Mouse (Mus musculus): Measurements from ENCODE around the gene Parp8.

- TF ChIP-seq CTCF (IDR thresholded peaks at IDR 0.05; ENCODE audit: low read depth) = no peak
- no peak for TF ChIP-seq EP300 (IDR thresholded peaks at IDR 0.05; ENCODE audit: low read depth)
Measured at GRCm38 (mm10) chr13:116941280-116942015, 83.9 kb downstream of the Parp8 start.
